Mouse (Mus musculus) spleen, embryonic (tissue): ENCODE data around the gene Dhx40.

ENCODE experiments used
- CTCF ChIA-PET: fragments of 350-600 bp; sonication (Branson Sonifier 250); formaldehyde crosslinking; loops from one replicate; lab custom pipeline; 2022; lab: Charles Lee

Gene Dhx40

DNA sequence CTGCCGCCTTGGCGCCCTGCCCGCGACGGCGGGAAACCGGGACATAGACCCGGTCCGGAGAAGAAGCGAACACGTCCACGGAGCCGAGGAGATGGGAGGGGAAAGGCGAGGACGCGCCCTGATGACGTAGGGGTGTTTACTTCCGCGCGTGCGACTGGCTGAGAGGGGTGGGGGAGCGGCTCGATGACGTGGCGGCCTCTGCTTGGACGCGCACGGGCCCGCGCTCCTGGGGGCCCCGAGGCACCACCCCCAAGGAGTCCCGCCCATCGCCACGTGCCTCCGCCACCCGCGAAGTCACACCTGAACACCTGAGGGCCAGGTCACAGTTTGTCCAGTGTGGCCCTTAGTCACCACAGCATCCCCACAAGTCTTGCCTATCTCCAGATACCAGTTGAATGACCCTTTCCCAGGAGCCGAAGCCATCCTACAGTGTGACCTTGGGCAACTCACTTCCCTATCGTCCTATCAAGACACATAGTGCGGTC is at the start of gene Dhx40:
Dhx40 (minus strand) TSS at position 242 of the 485 bp plus-strand sequence.
- CTCF ChIA-PET: no interaction called here

DNA sequence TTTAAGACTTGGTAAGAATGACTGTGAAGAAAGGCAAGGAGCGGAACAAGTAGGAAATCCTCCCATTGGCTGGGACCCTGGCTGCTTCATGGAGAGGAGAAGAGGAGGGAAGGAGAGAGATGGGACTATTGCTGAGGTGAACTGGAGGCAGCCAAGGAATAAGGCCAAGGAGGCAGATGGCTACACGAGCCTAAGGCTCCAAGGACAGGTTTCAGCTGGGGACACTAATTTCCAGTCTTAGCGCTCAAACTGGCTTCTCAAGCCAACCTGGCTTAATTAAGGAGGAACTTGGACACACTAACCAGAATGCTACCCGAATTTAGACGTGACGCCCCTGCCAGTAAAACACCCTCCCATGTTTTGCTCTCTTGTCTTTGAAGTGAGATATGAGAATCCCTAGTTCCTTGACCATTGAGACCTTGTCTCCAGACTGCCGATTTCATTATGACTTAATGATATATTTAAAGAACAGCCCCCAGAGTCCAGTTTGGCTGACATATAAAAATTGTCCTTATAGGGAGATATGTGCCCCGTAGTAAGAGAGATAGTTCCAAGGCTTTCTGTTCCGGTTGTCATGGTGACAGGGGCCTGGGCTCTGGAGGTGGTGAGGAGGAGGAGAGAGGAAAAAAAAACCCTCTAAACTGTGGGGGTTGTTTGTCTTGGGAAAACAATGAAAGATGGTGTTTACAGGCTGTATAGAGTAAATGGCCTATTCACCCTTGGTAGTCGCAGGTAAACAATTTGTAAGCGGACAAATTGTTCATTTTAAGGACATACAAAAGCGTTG is 48.3 kb upstream of the Dhx40 start:
- CTCF ChIA-PET: no interaction called here

DNA sequence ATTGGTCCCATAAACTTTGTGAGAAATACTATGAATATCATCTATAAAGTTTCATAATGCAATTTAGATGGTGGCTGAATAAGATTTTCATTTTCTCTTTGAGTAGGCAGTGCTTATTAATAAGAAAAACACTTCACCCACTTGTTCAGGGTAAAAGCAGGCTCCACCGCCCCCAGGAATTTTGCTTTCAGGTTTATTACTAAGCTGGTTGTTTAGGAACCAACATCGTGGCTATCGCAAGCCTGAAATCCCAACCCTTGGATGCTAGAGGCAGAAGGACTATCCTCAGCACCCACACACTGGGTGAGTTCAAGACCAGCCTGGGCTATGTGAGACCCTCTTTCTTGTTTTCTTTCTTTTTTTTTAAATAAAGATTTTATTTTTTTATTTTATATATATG is 45.5 kb upstream of the Dhx40 start:
- CTCF ChIA-PET: no interaction called here

DNA sequence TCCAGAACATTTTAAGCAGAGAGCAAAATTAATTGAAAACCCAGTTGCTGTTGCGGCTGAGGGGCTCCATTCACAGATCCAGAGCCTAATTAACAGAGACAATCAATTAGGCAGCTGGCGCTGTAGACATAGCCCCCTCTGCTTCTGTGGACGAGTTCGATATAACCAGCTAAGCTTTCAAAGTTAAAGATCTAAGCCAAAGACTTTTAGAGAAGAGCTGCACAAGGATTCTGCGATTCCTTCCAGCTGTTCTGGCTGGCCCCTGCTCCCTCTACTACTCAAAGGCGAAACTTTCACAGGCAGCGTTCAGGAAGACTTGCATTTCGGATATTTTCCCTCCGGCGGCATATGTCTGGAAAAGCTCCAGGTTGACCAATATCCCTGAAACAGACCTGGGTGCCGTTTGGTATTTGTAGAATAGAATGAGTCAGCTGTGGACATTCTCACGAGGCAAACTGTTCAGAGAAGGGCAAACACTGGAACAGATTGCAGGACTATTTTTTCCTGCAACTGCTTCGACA is 45.0 kb upstream of the Dhx40 start:
- CTCF ChIA-PET: no interaction called here

DNA sequence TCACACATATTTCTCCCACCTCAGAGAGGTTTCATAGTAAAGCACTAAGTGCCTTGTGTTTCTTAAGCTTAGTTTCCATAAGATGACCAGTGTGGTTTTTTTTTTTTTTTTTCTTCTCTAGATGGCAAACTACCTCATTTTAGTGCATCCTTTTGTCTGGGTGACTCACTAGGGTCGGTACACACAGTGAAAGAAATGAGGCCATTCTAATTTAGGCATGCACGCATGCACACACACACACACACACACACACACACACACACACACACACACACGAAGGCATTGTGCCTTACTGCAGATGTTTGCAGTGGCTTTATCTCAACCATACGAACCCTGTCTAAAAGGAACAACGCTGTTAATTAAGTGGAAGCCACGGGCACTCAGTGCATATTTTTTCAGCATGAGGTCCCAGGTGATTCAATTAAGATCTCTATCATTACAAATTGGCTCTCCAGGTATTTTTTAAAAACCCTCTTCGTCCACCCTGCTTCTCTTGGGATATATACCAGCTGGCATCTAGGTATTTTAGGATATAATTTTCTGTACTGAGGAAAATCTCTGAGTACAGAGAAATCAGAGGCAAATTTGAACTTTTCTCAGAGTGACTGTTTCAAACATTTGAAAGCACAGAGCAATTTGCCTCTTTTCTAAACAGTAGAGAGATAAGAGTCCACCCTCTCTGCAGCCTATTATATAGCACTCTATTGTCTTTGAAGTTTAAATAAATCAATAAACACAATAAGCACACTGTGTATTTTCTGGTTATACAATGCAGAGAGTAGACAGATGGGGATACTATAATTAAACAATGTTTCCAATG is 44.4 kb upstream of the Dhx40 start:
- CTCF ChIA-PET: no interaction called here

DNA sequence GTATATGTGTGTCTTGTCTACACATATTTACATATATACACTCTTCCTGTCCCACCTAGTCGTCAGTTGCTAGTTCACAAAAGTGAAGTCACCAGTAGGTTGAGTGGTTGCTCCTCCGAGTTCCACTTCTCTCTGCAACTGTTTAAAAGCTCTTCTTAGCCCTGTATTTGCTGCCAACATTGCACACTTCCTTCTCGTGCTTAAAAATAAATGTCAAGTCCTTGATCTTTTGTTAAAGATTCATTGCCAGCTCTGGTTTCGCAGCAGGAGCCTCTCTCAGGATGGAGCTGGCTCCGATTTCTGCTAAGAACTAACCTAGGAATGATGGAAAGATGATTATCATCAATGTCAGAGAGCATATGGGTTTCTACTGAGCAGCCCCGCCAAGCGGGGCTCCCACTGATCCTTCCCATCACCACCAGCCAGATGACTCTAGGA is 43.7 kb upstream of the Dhx40 start:
- CTCF ChIA-PET: no interaction called here

DNA sequence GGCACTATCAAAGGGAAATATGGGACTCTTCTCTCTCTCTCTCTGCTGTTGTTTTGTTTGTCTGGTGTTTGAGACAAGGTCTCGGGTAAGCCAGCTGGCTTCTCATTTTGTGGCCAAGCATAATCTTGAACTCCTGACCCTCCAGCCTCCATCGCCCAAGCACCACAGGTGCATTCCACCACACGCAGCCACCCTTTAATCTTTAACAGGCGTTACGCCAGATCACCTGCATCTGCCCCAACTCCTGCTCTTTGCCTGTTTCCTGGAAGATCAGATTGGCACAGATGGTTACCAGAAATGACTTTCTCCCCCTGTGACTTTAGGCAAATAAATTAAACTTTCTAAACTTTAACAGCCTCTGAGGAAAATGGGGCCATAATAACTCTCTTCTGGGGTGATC is 36.3 kb upstream of the Dhx40 start:
- CTCF ChIA-PET: no interaction called here

DNA sequence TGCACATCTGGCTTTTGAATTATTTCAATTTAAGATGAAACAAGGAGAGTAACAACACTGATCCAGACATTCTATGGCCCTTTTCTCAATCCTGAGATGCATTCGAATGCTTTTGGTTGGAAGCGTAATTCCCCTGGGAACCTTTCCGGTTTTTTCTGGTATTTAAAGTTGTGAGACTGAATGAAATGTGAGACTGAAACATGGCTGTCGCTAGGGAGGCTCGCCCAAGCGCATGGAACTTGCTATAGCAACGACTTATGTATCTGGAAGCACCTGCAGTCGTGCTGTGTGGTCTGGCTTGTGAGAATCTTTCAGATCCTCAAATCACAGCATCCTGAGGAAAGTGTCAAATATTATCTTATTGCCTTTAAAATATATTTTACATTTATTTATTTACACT is 33.7 kb upstream of the Dhx40 start:
- CTCF ChIA-PET: interaction anchor here (1.0 kb wide), 1 partner anchor 15 kb away, joined by 3 read pairs; no protein-coding TSS in a partner anchor

DNA sequence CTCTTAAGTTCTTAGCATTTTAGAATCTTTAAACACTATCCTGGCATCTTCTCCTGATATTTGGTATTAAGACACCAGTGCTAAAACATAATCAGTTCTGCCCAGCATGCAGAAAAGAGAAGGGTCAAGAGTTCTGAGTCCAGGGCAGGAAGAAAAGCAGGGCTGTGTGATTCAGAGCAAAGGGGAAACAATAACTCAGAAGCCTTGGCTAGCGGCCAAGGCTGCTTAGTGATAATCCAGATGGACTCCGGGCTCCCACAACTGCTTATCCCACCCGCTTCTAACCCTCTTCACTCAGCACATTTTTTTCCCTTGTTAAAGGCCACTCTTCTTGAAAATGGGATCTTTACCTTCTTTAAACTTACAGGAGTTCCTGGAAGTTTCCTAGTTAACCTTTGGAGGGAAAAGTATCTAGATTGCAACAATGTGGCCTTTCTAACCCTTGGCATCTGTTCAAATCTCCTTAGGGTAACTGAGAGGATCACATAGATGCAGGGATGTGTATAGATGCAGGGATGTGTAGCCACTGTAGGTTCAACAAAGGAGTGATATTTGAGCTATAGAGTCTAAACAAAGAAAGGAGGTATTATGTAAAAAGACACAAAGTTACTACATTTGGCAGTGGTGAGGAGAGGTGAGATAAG is 33.1 kb upstream of the Dhx40 start:
- CTCF ChIA-PET: interaction anchor here (0.6 to 1.0 kb wide), 2 partner anchors 14 to 209 kb away, joined by 3 read pairs; no protein-coding TSS in a partner anchor

DNA sequence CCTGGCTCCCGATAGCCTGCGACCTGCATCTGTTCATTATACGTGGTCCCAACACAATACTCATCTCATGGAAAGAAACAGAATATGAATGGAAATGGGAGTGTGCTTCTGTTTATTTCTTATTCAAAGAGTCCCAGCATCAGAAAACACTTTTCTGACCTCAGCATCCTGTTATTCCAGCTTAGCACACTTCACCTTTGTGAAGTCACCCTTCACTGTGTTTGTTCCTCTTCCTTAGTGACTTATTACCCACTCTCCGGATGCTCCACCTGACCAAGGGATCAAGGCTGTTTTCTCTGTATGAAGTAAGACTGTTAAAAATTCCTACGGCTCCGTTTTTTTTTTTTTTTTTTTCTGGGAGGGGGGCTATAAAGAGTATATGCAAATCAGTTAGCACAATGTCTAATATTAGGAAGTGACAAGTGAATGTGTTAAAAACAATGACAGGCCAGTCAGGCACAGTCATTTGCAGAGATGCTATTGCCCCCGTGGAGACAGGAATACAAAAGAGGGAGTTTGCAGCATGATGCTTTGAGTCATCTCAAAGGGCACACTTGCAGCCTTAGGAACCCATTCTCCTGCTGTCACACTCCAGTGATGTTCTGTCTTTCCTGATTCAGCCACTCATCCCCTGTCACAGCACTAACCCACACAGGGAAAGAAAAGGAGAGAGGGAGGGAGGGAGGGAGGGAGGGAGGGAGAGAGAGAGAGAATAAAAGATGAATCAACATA is 32.3 kb upstream of the Dhx40 start:
- CTCF ChIA-PET: interaction anchor here (0.5 to 1.0 kb wide), 2 partner anchors 13 to 54 kb away, joined by 3 to 4 read pairs; no protein-coding TSS in a partner anchor

DNA sequence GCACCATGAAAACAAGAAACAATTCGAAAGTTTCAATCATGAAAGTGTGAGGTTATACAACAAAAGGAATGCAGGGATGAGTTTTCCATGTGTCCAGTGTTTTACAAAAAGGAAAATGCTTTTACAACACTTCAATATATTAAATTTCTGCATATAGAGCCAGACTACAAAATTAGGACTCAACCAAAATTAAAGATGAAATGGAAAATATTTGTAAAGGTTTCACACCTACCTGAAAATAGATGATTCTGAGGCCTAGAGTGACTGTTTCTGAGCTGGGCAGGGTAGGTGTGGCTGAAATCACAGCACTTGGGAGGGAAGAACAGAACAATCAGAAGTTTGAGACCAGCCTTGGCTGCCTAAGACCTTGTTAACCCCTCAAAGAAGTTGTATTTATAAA is 31.2 kb upstream of the Dhx40 start:
- CTCF ChIA-PET: no interaction called here

DNA sequence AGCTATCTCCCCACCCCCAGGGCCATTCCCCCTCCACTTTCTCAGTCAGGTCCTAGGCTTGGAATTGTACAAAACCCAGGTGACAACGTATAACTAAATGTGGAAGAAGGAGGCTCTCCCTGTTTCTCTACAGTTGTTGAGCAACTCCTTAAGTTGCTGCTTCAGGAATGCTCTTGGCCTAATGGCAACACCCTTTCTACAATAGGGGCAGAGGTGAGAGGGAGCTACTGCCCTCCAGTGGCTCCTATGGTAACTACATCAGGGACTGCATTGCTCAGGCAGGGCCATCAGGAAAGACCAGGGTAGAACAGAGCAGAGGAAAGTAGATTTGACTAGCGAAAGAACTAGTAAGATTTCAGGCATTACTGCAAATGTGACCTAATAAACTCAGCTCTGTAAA is 28.8 kb upstream of the Dhx40 start:
- CTCF ChIA-PET: interaction anchor here (1.0 kb wide), 1 partner anchor 9 kb away, joined by 4 read pairs; no protein-coding TSS in a partner anchor

DNA sequence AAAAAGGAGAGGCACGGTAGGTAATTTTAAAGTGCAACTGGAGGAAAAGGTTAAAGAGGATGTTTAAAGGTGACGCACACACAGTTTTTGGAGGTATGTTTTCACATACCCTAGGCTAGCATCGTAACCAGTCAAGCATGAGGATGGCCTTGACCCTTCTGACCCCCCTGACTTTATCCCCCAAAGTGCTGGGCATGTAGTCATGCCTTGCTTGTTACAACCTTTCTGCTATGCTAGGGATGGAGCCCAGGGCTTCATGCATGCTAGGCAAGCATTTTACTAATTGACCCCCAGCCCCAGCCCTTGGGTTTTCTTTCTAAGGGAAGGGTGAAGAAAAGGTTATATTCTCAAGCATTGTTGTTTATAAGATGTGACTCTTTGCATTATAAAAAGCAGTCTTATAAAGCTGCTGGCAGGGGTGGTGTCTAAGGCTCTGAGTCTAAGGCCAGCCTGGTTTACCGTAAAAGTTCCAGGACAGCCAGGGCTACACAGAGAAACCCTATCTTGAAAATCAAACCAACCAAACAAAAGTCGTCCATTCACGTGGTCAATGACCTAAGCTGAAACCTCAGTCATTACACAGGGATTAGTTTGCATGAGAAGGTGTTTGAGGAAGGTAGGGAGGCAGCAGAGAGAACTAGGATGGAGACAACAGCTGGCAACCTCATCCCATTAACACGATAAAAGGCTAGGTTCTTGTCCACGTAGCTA is 27.2 kb upstream of the Dhx40 start:
- CTCF ChIA-PET: interaction anchor here (0.5 kb wide), 1 partner anchor 61 kb away, joined by 26 read pairs; no protein-coding TSS in a partner anchor

DNA sequence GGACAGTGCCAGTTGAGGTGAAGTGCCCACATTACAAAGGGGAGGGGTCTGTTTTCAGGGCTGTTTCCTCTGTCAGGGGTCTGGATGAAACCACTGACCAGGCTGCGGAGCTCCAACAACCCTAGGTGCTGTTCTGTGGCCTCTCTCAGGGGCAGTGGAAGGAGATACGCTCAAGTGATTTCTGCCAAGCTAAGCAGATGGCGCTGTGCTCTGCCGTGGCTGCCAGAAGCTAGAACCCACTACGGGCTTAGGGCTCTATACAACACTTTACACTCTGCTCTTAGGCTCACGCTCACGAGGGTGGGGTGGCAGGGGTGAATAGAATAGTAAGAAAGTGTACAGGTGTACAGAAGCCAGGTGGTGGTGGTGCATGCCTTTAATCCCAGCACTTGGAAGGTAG is 26.5 kb upstream of the Dhx40 start:
- CTCF ChIA-PET: no interaction called here

DNA sequence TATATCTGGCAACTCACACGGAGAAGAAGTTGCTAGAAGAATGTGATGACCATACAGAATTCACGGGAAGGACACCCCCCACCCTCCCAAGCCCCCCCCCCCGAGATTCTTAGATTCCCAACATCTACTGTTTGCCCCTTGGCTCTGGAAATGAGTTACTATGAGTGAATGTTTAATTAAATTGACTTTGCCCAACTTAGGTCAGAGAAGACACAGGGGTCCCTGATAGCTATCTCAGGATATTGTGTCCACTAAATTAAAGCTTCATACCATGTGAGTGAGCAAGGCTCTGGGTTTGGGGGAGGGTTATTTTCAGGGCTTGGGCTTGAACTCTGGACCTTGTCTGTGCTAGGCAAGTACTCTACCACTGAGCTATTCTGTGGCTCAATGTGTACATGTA is 25.6 kb upstream of the Dhx40 start:
- CTCF ChIA-PET: interaction anchor here (0.7 kb wide), 1 partner anchor 14 kb away, joined by 3 read pairs; no protein-coding TSS in a partner anchor

DNA sequence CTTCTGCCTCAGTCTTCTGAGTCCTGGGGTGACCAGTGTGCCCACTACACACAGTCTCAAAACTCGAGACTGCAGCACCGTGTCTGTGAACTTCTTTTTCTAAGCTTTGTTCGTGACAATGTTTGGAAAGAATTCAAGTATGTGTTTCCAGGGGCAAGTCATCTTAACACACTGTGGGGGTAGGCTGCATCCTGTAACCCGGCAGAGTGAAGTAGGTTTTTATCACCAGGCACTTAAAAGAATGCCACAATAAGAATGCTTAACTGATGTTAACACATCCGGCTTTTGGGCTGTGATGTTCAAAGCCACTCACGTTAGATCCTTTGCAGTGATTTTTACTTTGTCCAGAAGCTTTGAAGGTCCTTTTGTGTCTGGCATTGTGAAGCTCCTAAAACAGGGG is 20.9 kb upstream of the Dhx40 start:
- CTCF ChIA-PET: interaction anchor here (0.6 kb wide), 2 partner anchors 26 to 194 kb away, joined by 6 to 27 read pairs; no protein-coding TSS in a partner anchor

DNA sequence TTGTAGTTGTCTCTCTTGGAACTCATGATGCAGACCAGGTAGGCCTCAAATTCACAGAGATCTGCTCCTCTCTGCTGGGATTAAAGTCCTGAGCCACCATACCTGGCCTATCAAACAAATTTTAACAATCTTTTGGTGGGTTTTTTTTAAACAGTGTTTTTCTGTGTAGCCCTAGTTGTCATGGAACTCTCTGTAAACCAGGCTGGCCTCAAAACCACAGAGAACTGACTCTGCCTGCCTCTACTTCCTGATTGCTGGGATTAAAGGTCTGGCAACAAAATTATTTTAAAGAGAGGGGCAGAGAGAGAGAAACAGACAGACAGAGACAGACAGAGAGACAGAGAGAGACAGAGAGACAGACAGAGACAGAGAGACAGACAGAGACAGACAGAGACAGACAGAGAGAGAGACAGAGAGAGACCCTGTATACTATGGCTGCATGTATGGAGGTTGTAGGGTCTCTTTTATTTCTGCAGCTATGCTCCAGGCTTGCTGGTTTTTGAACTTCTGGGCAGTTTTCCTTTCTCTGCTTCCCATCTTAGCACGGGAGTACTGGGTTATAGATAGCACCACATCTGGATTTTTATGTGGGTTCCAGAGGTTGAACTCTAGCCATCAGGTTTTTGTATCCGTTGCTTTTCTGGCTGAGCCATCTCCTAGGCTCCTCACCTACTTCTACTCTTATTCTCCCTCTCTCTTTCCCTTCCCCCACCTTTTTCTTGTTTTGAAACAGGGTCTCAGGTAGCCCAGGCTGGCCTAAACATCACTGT is 20.1 kb upstream of the Dhx40 start:
- CTCF ChIA-PET: interaction anchor here (1.7 kb wide), 1 partner anchor 9 kb away, joined by 4 read pairs; no protein-coding TSS in a partner anchor

DNA sequence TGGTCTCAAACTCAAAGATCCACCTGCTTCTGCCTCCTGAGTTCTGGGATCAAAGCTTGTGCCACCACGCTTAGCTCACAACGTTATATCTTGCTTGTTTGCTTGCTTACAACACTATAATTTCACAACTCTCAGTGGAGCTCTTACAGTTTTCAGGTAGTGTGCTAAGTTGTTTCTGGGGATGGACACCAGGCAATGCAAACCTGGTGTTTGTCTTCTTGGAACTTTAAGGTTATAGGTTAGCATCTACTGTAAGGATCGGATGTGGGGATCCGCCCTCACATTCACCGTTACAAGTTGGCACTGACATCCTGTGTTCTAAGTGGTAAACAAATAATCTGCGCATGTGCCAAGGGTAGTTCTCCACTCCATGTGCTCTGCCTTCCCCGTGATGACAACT is 16.9 kb upstream of the Dhx40 start:
- CTCF ChIA-PET: no interaction called here

DNA sequence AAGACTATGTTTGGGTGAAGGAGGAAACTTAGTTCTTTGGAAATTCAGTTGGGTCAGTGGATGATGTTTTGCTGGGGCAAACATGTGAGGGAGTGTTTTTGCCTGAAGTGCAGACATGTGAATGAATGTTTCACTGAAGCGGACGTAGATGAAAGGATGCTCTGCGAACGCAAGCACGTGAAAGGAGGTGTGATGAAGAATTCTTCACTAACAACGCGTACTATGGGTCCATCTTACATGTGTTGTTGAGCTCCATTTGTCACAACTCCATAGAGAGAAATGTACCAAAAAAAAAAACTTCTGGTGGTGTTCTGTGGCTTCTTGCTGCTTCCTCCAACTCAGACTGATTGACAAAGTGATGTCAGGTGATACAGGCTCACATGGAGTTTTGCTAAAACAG is 15.0 kb upstream of the Dhx40 start:
- CTCF ChIA-PET: interaction anchor here (0.7 kb wide), 1 partner anchor 19 kb away, joined by 6 read pairs; no protein-coding TSS in a partner anchor
